Mouse (Mus musculus): ENCODE measurements around the gene Dhtkd1. TPM values are rescaled to one million over a fixed set of nuclear protein-coding genes. Genes with fewer than 3 reads are reported as not detected.

The Dhtkd1 gene
- total RNA-seq, 2 experiments from 2014 or later = 8.2 to 8.9 TPM

Other genes starting within 250 kb of the Dhtkd1 start
- gene Camk1d, start 228.3 kb downstream of the Dhtkd1 start, total RNA-seq (2021) = 100 to 1,000 TPM; 168 to 171 TPM
- gene Nudt5, start 97.8 kb downstream of the Dhtkd1 start, total RNA-seq (2021) = 10 to 100 TPM; 24.3 TPM
- gene Cdc123, start 97.6 kb downstream of the Dhtkd1 start, total RNA-seq (2021) = 100 to 1,000 TPM; 141 to 155 TPM
- 1 to 10 TPM; 2.8 to 3.3 TPM for gene Gm13199, start 79.9 kb downstream of the Dhtkd1 start, total RNA-seq (2021)
- 100 to 1,000 TPM in 1 of 2 experiments, 10 to 100 TPM in 1; 92.0 to 108 TPM for gene Sec61a2, start 47.4 kb downstream of the Dhtkd1 start, total RNA-seq (2021)
- 10 to 100 TPM; 46.4 to 48.2 TPM for gene Upf2, start 8.7 kb upstream of the Dhtkd1 start, total RNA-seq (2021)
- gene Proser2, start 187.4 kb upstream of the Dhtkd1 start, total RNA-seq (2021) = 1 to 10 TPM; 2.2 to 2.3 TPM